Mouse (Mus musculus): ENCODE results near the gene Mrps2.

The Mrps2 gene

DNA sequence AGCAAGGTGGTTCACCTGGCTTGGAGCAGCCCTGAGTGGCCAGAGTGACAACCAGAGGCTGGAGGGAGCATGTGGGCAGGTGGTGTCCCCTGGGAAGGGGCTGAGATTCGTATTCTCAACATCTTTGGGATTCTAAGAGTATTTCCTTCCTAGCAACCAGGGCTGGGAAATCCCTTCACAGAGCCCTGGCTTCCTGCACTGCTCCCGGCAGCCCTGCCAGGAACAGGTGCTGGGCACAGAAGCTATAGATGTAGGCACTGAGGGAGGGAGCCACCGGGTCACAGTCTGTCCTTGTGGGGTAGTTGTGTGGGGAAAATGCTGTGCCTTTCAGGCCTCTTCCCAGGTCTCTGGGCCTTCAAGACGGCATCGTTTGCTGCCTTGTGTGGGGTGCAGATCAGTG is 52.7 kb downstream of the Mrps2 start:
- in situ Hi-C loops (cut with MboI, MseI) = no loop called here
